Mouse (Mus musculus): Measurements from ENCODE around the gene Cby3.

GRCm38 (mm10) chr11:50379023-50379752 lies 24.9 kb downstream of the Cby3 start:
- TF ChIP-seq USF1 (IDR thresholded peaks at IDR 0.05; ENCODE audit: low read depth), result no peak
- no peak for TF ChIP-seq POLR2A (IDR thresholded peaks at IDR 0.05; ENCODE audit: insufficient read length, low read depth)
- TF ChIP-seq MAX (IDR thresholded peaks at IDR 0.05; ENCODE audit: low read depth), result no peak
- TF ChIP-seq CEBPB (IDR thresholded peaks at IDR 0.05; ENCODE audit: insufficient read depth, poor library complexity, severe bottlenecking), result no peak
- no peak for TF ChIP-seq POLR2AphosphoS2 (IDR thresholded peaks at IDR 0.05; ENCODE audit: insufficient read length, low read depth)
